In the genomic region with DNA sequence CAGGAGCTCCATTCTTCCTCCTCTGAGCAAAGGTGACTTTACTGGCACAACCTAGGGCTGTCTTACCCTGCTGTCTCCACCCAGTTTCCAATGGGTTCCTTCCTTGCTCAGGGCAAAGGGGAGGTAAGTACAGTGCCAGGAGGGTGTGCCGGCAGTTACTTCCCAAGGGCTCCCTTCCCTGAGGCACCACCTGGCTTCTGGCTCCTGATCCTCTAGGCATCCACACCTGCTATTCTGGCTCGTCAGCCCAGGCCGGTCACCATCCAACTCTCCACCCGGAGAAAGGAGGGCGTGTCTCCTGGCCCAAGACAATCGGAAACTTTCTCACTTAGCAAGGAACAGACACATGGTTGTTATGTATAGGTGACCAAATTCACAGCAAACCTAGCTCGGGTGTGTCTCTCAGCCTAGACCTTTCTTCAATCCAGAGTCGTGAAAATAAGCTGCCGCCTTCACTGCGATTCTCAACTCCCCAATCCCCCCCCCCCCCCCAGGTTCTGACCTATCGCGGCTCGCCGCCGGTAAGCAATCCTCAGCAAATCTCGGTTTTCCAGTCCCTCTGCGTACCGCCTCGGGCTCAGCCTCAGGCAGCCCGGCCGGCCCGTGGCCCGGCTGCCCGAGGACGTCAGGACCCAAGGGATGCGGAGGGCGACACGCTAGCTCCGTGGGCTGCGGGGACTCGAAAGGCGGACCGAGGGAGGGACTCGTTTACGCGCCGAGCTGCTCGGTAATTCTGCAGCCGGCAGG, we compare ENCODE assay signal across 8 mouse cellular contexts. TPM values are rescaled to one million over a fixed set of nuclear protein-coding genes. Genes with fewer than 3 reads are reported as not detected.
A peak's percentile ranks its signal among the peaks of the same experiment; 100 is the strongest.
DNase-seq lines count a peak whose midpoint lies in the region; ATAC-seq and TF ChIP-seq lines count a peak whose summit lies in the region.

No protein-coding gene starts in this region.

- peaks cover 16% of the 10 kb centered on the region for H3K27me3 ChIP-seq in spleen, adult 2 months (ENCODE audit: control insufficient read depth, insufficient read depth, low read length)
- no peaks in the 10 kb centered on the region for H3K27me3 ChIP-seq in embryonic facial prominence, embryonic 14.5 days (replicated peaks; ENCODE audit: control insufficient read depth, insufficient read depth, low read length)
- no peaks in the 10 kb centered on the region for H3K27me3 ChIP-seq in hindbrain, embryonic 15.5 days
- peaks cover 94% of the 10 kb centered on the region for H3K27me3 ChIP-seq in liver, embryonic 12.5 days (replicated peaks)
- H3K27me3 ChIP-seq in small intestine, adult 2 months (ENCODE audit: control insufficient read depth, insufficient read depth, low read length), result no peaks in the 10 kb centered on the region

- peak; percentile 27 for ATAC-seq in embryonic facial prominence, embryonic 14.5 days (ENCODE audit: low read depth)
- ATAC-seq in hindbrain, embryonic 15.5 days (ENCODE audit: low FRiP score, low read depth), result peak; percentile 35; the same call in 1 of the 2 replicates
- ATAC-seq in liver, embryonic 12.5 days, result no peak

- peak overlapping the region; percentile 56 for H3K4me3 ChIP-seq in spleen, adult 2 months (ENCODE audit: extremely low read depth, insufficient read depth, insufficient read length)
- peak overlapping the region; percentile 76 for H3K4me3 ChIP-seq in embryonic facial prominence, embryonic 14.5 days (ENCODE audit: low read depth, low read length)
- peak overlapping the region; percentile 52 for H3K4me3 ChIP-seq in hindbrain, embryonic 15.5 days
- peak overlapping the region; percentile 64 for H3K4me3 ChIP-seq in liver, embryonic 12.5 days
- H3K4me3 ChIP-seq in small intestine, adult 2 months (ENCODE audit: low read depth, low read length), result peak overlapping the region; percentile 94

- H3K9ac ChIP-seq in embryonic facial prominence, embryonic 14.5 days (ENCODE audit: low read depth, low read length), result peak overlapping the region; percentile 88
- H3K9ac ChIP-seq in hindbrain, embryonic 15.5 days, result peak overlapping the region; percentile 60
- H3K9ac ChIP-seq in liver, embryonic 12.5 days, result peak overlapping the region; percentile 66

- TF ChIP-seq CTCF in spleen, adult 2 months (IDR thresholded peaks at IDR 0.05; ENCODE audit: extremely low read depth, insufficient read depth, insufficient read length, insufficient replicate concordance), result no peak
- no peak for TF ChIP-seq CTCF in small intestine, adult 2 months (IDR thresholded peaks at IDR 0.05; ENCODE audit: extremely low read depth, insufficient read length, insufficient replicate concordance, low read depth, low read length)

- peak overlapping the region; percentile 76 for H3K4me2 ChIP-seq in embryonic facial prominence, embryonic 14.5 days (ENCODE audit: low read depth, low read length)
- peak overlapping the region; percentile 72 for H3K4me2 ChIP-seq in hindbrain, embryonic 15.5 days
- peak overlapping the region; percentile 89 for H3K4me2 ChIP-seq in liver, embryonic 12.5 days

- H3K36me3 ChIP-seq in spleen, adult 2 months (ENCODE audit: control insufficient read depth, insufficient read depth, low read length), result no peaks in the 10 kb centered on the region
- H3K36me3 ChIP-seq in embryonic facial prominence, embryonic 14.5 days (ENCODE audit: control insufficient read depth, insufficient read depth, low read length), result no peaks in the 10 kb centered on the region
- no peaks in the 10 kb centered on the region for H3K36me3 ChIP-seq in hindbrain, embryonic 15.5 days
- H3K36me3 ChIP-seq in liver, embryonic 12.5 days, result no peaks in the 10 kb centered on the region
- no peaks in the 10 kb centered on the region for H3K36me3 ChIP-seq in small intestine, adult 2 months (ENCODE audit: control insufficient read depth, insufficient read depth, low read length)

- no peak for TF ChIP-seq POLR2A in spleen, adult 2 months (IDR thresholded peaks at IDR 0.05; ENCODE audit: low read depth, low read length)
- peak; percentile 69; the same call in 1 of the 2 replicates for TF ChIP-seq POLR2A in small intestine, adult 2 months (IDR thresholded peaks at IDR 0.05; ENCODE audit: low read depth, low read length)

- no peak overlapping the region for H3K27ac ChIP-seq in spleen, adult 2 months (ENCODE audit: insufficient read depth, low read length)
- H3K27ac ChIP-seq in embryonic facial prominence, embryonic 14.5 days (replicated peaks; ENCODE audit: low read depth, low read length), result peak overlapping the region; percentile 82
- peak overlapping the region; percentile 81 for H3K27ac ChIP-seq in hindbrain, embryonic 15.5 days (replicated peaks)
- H3K27ac ChIP-seq in liver, embryonic 12.5 days, result 0 out of 2 replicates have a peak overlapping the region, but pooled peaks have one; percentile 58
- H3K27ac ChIP-seq in small intestine, adult 2 months (ENCODE audit: insufficient read depth, low read depth, low read length), result peak overlapping the region; percentile 89

- peaks cover 6% of the 10 kb centered on the region; the same call in 1 of the 2 replicates for H3K4me1 ChIP-seq in spleen, adult 2 months (ENCODE audit: control insufficient read depth, insufficient read depth, insufficient read length)
- peaks cover 54% of the 10 kb centered on the region for H3K4me1 ChIP-seq in embryonic facial prominence, embryonic 14.5 days (ENCODE audit: control insufficient read depth, insufficient read depth, low read length)
- peaks cover 86% of the 10 kb centered on the region for H3K4me1 ChIP-seq in hindbrain, embryonic 15.5 days (replicated peaks)
- H3K4me1 ChIP-seq in liver, embryonic 12.5 days, result peaks cover 83% of the 10 kb centered on the region
- H3K4me1 ChIP-seq in small intestine, adult 2 months (ENCODE audit: control insufficient read depth, insufficient read depth, insufficient read length, low read length), result peaks cover 80% of the 10 kb centered on the region

- H3K9me3 ChIP-seq in embryonic facial prominence, embryonic 14.5 days (ENCODE audit: control insufficient read depth, low read length), result no peaks in the 10 kb centered on the region
- H3K9me3 ChIP-seq in hindbrain, embryonic 15.5 days, result no peaks in the 10 kb centered on the region
- no peaks in the 10 kb centered on the region for H3K9me3 ChIP-seq in liver, embryonic 12.5 days (replicated peaks)

- 3% methylated on average over 37 of the region's 39 CpGs for WGBS in spleen, adult 2 months
- WGBS in embryonic facial prominence, embryonic 14.5 days, result 1% methylated on average over 18 of the region's 39 CpGs
- WGBS in hindbrain, embryonic 15.5 days, result under 1% methylated on average over 39 of the region's 39 CpGs
- WGBS in liver, embryonic 12.5 days (ENCODE audit: insufficient replicate concordance), result 3% methylated on average over 39 of the region's 39 CpGs
- under 1% methylated on average over 39 of the region's 39 CpGs for WGBS in small intestine, adult 2 months

- DNase-seq in spleen, adult 2 months (ENCODE audit: low read depth in 1 of 2, low spot score in 2 of 2), result no peak
- DNase-seq in spleen, postnatal 4 days (ENCODE audit: low spot score in 2 of 2), result no peak
- DNase-seq in embryonic facial prominence, embryonic 14.5 days (ENCODE audit: low spot score), result peak; percentile 60
- no peak for DNase-seq in right cerebral cortex, postnatal 25 days
- no peak for DNase-seq in left cerebral cortex, adult 11 months (ENCODE audit: low spot score)

RNA-seq across cellular contexts. Expression of gene Bcar1, which starts 12.2 kb away (rescaled TPM):
- 20.4 and 25.1 TPM in 2 replicates for polyA plus RNA-seq in spleen, adult 2 months (2012; rRNA removed)
- 34.9 and 35.3 TPM in 2 replicates for polyA plus RNA-seq in embryonic facial prominence, embryonic 14.5 days (2014; fragmentation: Nextera tagmentation; extraction: Ambion mirVana)
- polyA plus RNA-seq in hindbrain, embryonic 15.5 days (2015; fragmentation: Nextera tagmentation; extraction: Ambion mirVana), result 46.5 and 54.2 TPM in 2 replicates
- 9.5 and 10.3 TPM in 2 replicates for polyA plus RNA-seq in liver, embryonic 12.5 days (2016; fragmentation: Nextera tagmentation; extraction: Ambion mirVana)
- 84.1 and 251 TPM in 2 replicates for polyA plus RNA-seq in small intestine, adult 2 months (2012; rRNA removed)

RNA-seq across cellular contexts. Expression of gene Ctrb1, which starts 40.6 kb away (rescaled TPM):
- 23,675 and 41,549 TPM in 2 replicates for polyA plus RNA-seq in spleen, adult 2 months (2012; rRNA removed)
- not detected in 2 replicates for polyA plus RNA-seq in embryonic facial prominence, embryonic 14.5 days (2014; fragmentation: Nextera tagmentation; extraction: Ambion mirVana)
- polyA plus RNA-seq in hindbrain, embryonic 15.5 days (2015; fragmentation: Nextera tagmentation; extraction: Ambion mirVana), result 1.00 and 1.9 TPM in 2 replicates
- not detected in 2 replicates for polyA plus RNA-seq in liver, embryonic 12.5 days (2016; fragmentation: Nextera tagmentation; extraction: Ambion mirVana)
- polyA plus RNA-seq in small intestine, adult 2 months (2012; rRNA removed), result 138 and 67,254 TPM in 2 replicates
